Mouse (Mus musculus) limb, embryonic 12.5 days (tissue): ENCODE data around the gene Rnd1. TPM values are rescaled to one million over a fixed set of nuclear protein-coding genes. Genes with fewer than 3 reads are reported as not detected.

Experiments used
- polyA plus RNA-seq: library from polyadenylated mRNA; unstranded; fragments of >200 nt; fragmentation: Nextera tagmentation; extraction: Ambion mirVana; gene quantifications from 2 replicates; pipeline ENCODE4 v1.2.1, GENCODE M21; 2016

Rnd1 gene
- polyA plus RNA-seq, 1 experiment from 2014 or later, result 0.24 TPM

Other genes starting within 250 kb of the Rnd1 start
- not detected in 2 replicates for gene Olfr282, start 246.2 kb downstream of the Rnd1 start, polyA plus RNA-seq
- not detected in 2 replicates for gene Olfr281, start 224.9 kb downstream of the Rnd1 start, polyA plus RNA-seq
- not detected in 2 replicates for gene OR5BS1P, start 207.6 kb downstream of the Rnd1 start, polyA plus RNA-seq
- gene Lalba, start 194.7 kb downstream of the Rnd1 start, polyA plus RNA-seq, result 0.38 TPM in 1 of 2 replicates, not detected in the other
- not detected in 2 replicates for gene Olfr279, start 185.1 kb downstream of the Rnd1 start, polyA plus RNA-seq
- gene Kansl2, start 143.2 kb downstream of the Rnd1 start, polyA plus RNA-seq, result 190 and 192 TPM in 2 replicates
- gene Ccnt1, start 106.5 kb downstream of the Rnd1 start, polyA plus RNA-seq, result 54.0 and 59.4 TPM in 2 replicates
- gene 4930415O20Rik, start 106.5 kb downstream of the Rnd1 start, polyA plus RNA-seq, result 0.69 TPM in 1 of 2 replicates, not detected in the other
- 22.1 and 25.7 TPM in 2 replicates for gene Adcy6, start 67.4 kb downstream of the Rnd1 start, polyA plus RNA-seq
- 43.1 and 44.3 TPM in 2 replicates for gene Cacnb3, start 46.6 kb downstream of the Rnd1 start, polyA plus RNA-seq
- gene Ddx23, start 14.6 kb downstream of the Rnd1 start, polyA plus RNA-seq, result 24.5 and 31.5 TPM in 2 replicates
- gene Ccdc65, start 30.7 kb upstream of the Rnd1 start, polyA plus RNA-seq, result 0.50 and 0.70 TPM in 2 replicates
- gene Fkbp11, start 50.7 kb upstream of the Rnd1 start, polyA plus RNA-seq, result 25.4 and 28.0 TPM in 2 replicates
- gene Arf3, start 85.8 kb upstream of the Rnd1 start, polyA plus RNA-seq, result 46.5 and 54.1 TPM in 2 replicates
- gene Wnt10b, start 100.7 kb upstream of the Rnd1 start, polyA plus RNA-seq, result 1.5 and 1.7 TPM in 2 replicates
- gene Wnt1, start 112.4 kb upstream of the Rnd1 start, polyA plus RNA-seq, result not detected in 2 replicates
- gene Ddn, start 132.0 kb upstream of the Rnd1 start, polyA plus RNA-seq, result 0.23 TPM in 1 of 2 replicates, not detected in the other
- 81.4 and 88.4 TPM in 2 replicates for gene Prkag1, start 154.1 kb upstream of the Rnd1 start, polyA plus RNA-seq
- gene Kmt2d, start 193.7 kb upstream of the Rnd1 start, polyA plus RNA-seq, result 13.0 and 14.4 TPM in 2 replicates
- 23.9 and 25.8 TPM in 2 replicates for gene Rhebl1, start 217.1 kb upstream of the Rnd1 start, polyA plus RNA-seq
- gene Dhh, start 221.1 kb upstream of the Rnd1 start, polyA plus RNA-seq, result 0.52 and 0.74 TPM in 2 replicates
- gene Lmbr1l, start 240.8 kb upstream of the Rnd1 start, polyA plus RNA-seq, result 23.4 and 24.1 TPM in 2 replicates